Mouse (Mus musculus) frontal cortex, postnatal 14 days (tissue): ENCODE measurements around the gene Nfix.

Experiments
- DNase-seq, 2 experiments: peaks; one replicate each; pipeline ENCODE4 v3.0.0; 2022; ENCODE audit warnings: low spot score in 2 of 2

Gene Nfix

GRCm38 (mm10) chr8:84797971-84798370 lies 2.2 kb downstream of the Nfix start:
- no peak for DNase-seq

- no peak for DNase-seq
Observed at GRCm38 (mm10) chr8:84797256-84797797, 2.8 kb downstream of the Nfix start.

GRCm38 (mm10) chr8:84794486-84794885 lies 5.7 kb downstream of the Nfix start:
- DNase-seq, result no peak

- no peak for DNase-seq
Observed at GRCm38 (mm10) chr8:84793791-84794485, 6.2 kb downstream of the Nfix start.

GRCm38 (mm10) chr8:84793134-84793533 lies 7.0 kb downstream of the Nfix start:
- DNase-seq, result no peak

GRCm38 (mm10) chr8:84792429-84792947 lies 7.7 kb downstream of the Nfix start:
- no peak for DNase-seq

- no peak for DNase-seq
Observed at GRCm38 (mm10) chr8:84790537-84790936, 9.6 kb downstream of the Nfix start.

GRCm38 (mm10) chr8:84789855-84790486 lies 10.2 kb downstream of the Nfix start:
- DNase-seq, result no peak

GRCm38 (mm10) chr8:84789345-84789744 lies 10.8 kb downstream of the Nfix start:
- no peak for DNase-seq

GRCm38 (mm10) chr8:84788896-84789295 lies 11.2 kb downstream of the Nfix start:
- DNase-seq, result peak in 1 of 2 experiments; percentile 56

GRCm38 (mm10) chr8:84787523-84788302 lies 12.4 kb downstream of the Nfix start:
- no peak for DNase-seq

GRCm38 (mm10) chr8:84786801-84787467 lies 13.2 kb downstream of the Nfix start:
- no peak for DNase-seq

GRCm38 (mm10) chr8:84785756-84786677 lies 14.1 kb downstream of the Nfix start:
- no peak for DNase-seq

GRCm38 (mm10) chr8:84785506-84785755 lies 14.7 kb downstream of the Nfix start:
- DNase-seq, result no peak

- DNase-seq, result no peak
Observed at GRCm38 (mm10) chr8:84784681-84785505, 15.3 kb downstream of the Nfix start.

- no peak for DNase-seq
Observed at GRCm38 (mm10) chr8:84783919-84784581, 16.1 kb downstream of the Nfix start.

- DNase-seq, result no peak
Observed at GRCm38 (mm10) chr8:84783198-84783918, 16.8 kb downstream of the Nfix start.

- no peak for DNase-seq
Observed at GRCm38 (mm10) chr8:84782680-84783079, 17.5 kb downstream of the Nfix start.
